Mouse (Mus musculus) testis, adult 2 months (tissue): ENCODE results near the gene Chad. TPM values are rescaled to one million over a fixed set of nuclear protein-coding genes. Genes with fewer than 3 reads are reported as not detected.

ENCODE experiments used
- H3K27ac ChIP-seq: fragments of 200-500 bp; 2 replicates; pipeline ENCODE4 v1.5.1; 2012; ENCODE audit warnings: low read depth, low read length; ENCODE audit not compliant: control insufficient read depth, insufficient read depth
- H3K27me3 ChIP-seq: fragments of 200-500 bp; 2 replicates; pipeline ENCODE4 v1.6.1; 2012; ENCODE audit warnings: mild to moderate bottlenecking, low read length, moderate library complexity; ENCODE audit not compliant: control insufficient read depth, insufficient read depth
- H3K36me3 ChIP-seq: fragments of 200-500 bp; 2 replicates; pipeline ENCODE4 v1.6.1; 2012; ENCODE audit warnings: mild to moderate bottlenecking, low read length; ENCODE audit not compliant: control insufficient read depth, insufficient read depth
- H3K4me1 ChIP-seq: fragments of 200-500 bp; 2 replicates; pipeline ENCODE4 v1.6.1; 2012; ENCODE audit warnings: low read length; ENCODE audit not compliant: control insufficient read depth, insufficient read depth
- H3K4me3 ChIP-seq: fragments of 200-500 bp; 2 replicates; pipeline ENCODE4 v1.5.1; 2012; ENCODE audit warnings: low read depth, mild to moderate bottlenecking, low read length, moderate library complexity, mixed read lengths; ENCODE audit not compliant: control insufficient read depth
- CTCF ChIP-seq: fragments of 200-500 bp; IDR thresholded peaks from 2 replicates; pipeline ENCODE4 v1.5.1; 2012; ENCODE audit warnings: low read depth, mild to moderate bottlenecking, inconsistent platforms, low read length, moderate library complexity; ENCODE audit not compliant: control insufficient read depth, insufficient read depth, insufficient replicate concordance
- POLR2A ChIP-seq: fragments of 200-500 bp; IDR thresholded peaks from 2 replicates; pipeline ENCODE4 v1.6.1; 2012; ENCODE audit warnings: low read depth, mild to moderate bottlenecking, inconsistent platforms, low read length, moderate library complexity; ENCODE audit not compliant: control insufficient read depth
- polyA plus RNA-seq: library from polyadenylated mRNA; depleted of rRNA; stranded (reverse); fragments of >200 nt; gene quantifications from 2 replicates; pipeline ENCODE4 v1.2.3, GENCODE M21; 2012

Chad gene
- polyA plus RNA-seq, 1 experiment: 0.14 TPM

GRCm38 (mm10) chr11:94566534-94566933 lies 1.7 kb downstream of the Chad start:
- no peak overlapping the region for H3K4me3 ChIP-seq
- no peak overlapping the region for H3K27ac ChIP-seq
- TF ChIP-seq POLR2A (no peak), CTCF (no peak)
- no peaks in the 10 kb centered on the region for H3K36me3 ChIP-seq
- no peaks in the 10 kb centered on the region for H3K27me3 ChIP-seq
- peaks cover 16% of the 10 kb centered on the region for H3K4me1 ChIP-seq

GRCm38 (mm10) chr11:94567326-94567725 lies 2.5 kb downstream of the Chad start:
- no peaks in the 10 kb centered on the region for H3K36me3 ChIP-seq
- TF ChIP-seq POLR2A (no peak), CTCF (no peak)
- no peak overlapping the region for H3K4me3 ChIP-seq
- peaks cover 16% of the 10 kb centered on the region for H3K4me1 ChIP-seq
- H3K27me3 ChIP-seq: no peaks in the 10 kb centered on the region
- H3K27ac ChIP-seq: no peak overlapping the region

GRCm38 (mm10) chr11:94570612-94571011 lies 5.8 kb downstream of the Chad start:
- Histone ChIP-seq H3K4me1 (peaks cover 2% of the 10 kb centered on the region; the same call in 1 of the 2 replicates), H3K4me3 (no peak overlapping the region), H3K36me3 (no peaks in the 10 kb centered on the region), H3K27me3 (no peaks in the 10 kb centered on the region), H3K27ac (no peak overlapping the region)
- TF ChIP-seq POLR2A: no peak
- TF ChIP-seq CTCF: no peak

- H3K4me1 ChIP-seq: peaks cover 2% of the 10 kb centered on the region; the same call in 1 of the 2 replicates
- no peak overlapping the region for H3K4me3 ChIP-seq
- H3K36me3 ChIP-seq: no peaks in the 10 kb centered on the region
- H3K27me3 ChIP-seq: no peaks in the 10 kb centered on the region
- no peak overlapping the region for H3K27ac ChIP-seq
- TF ChIP-seq CTCF (no peak), POLR2A (no peak)
These were observed 7.0 kb downstream of the Chad start for GRCm38 (mm10) chr11:94571850-94572249.

GRCm38 (mm10) chr11:94574560-94574959 lies 9.7 kb downstream of the Chad start:
- H3K27ac ChIP-seq: no peak overlapping the region
- H3K4me1 ChIP-seq: peaks cover 2% of the 10 kb centered on the region; the same call in 1 of the 2 replicates
- no peaks in the 10 kb centered on the region for H3K36me3 ChIP-seq
- no peaks in the 10 kb centered on the region for H3K27me3 ChIP-seq
- H3K4me3 ChIP-seq: no peak overlapping the region
- TF ChIP-seq POLR2A (no peak), CTCF (no peak)

GRCm38 (mm10) chr11:94575036-94575435 lies 10.2 kb downstream of the Chad start:
- H3K27ac ChIP-seq: no peak overlapping the region
- no peak overlapping the region for H3K4me3 ChIP-seq
- no peaks in the 10 kb centered on the region for H3K36me3 ChIP-seq
- TF ChIP-seq POLR2A (no peak), CTCF (no peak)
- peaks cover 2% of the 10 kb centered on the region; the same call in 1 of the 2 replicates for H3K4me1 ChIP-seq
- H3K27me3 ChIP-seq: no peaks in the 10 kb centered on the region

GRCm38 (mm10) chr11:94576361-94576760 lies 11.5 kb downstream of the Chad start:
- no peaks in the 10 kb centered on the region for H3K27me3 ChIP-seq
- H3K36me3 ChIP-seq: no peaks in the 10 kb centered on the region
- TF ChIP-seq POLR2A (no peak), CTCF (no peak)
- H3K4me3 ChIP-seq: no peak overlapping the region
- H3K27ac ChIP-seq: no peak overlapping the region
- peaks cover 2% of the 10 kb centered on the region; the same call in 1 of the 2 replicates for H3K4me1 ChIP-seq

- TF ChIP-seq CTCF: no peak
- Histone ChIP-seq H3K27me3 (no peaks in the 10 kb centered on the region), H3K36me3 (no peaks in the 10 kb centered on the region), H3K27ac (no peak overlapping the region), H3K4me1 (no peaks in the 10 kb centered on the region), H3K4me3 (no peak overlapping the region)
These were observed 15.4 kb downstream of the Chad start for GRCm38 (mm10) chr11:94580111-94580740.

- H3K36me3 ChIP-seq: no peaks in the 10 kb centered on the region
- H3K4me1 ChIP-seq: no peaks in the 10 kb centered on the region; the same call in 1 of the 2 replicates
- H3K27me3 ChIP-seq: no peaks in the 10 kb centered on the region
- H3K4me3 ChIP-seq: no peak overlapping the region
- no peak for TF ChIP-seq POLR2A
- no peak for TF ChIP-seq CTCF
- no peak overlapping the region for H3K27ac ChIP-seq
These were observed 20.2 kb downstream of the Chad start for GRCm38 (mm10) chr11:94585091-94585490.
